Mouse (Mus musculus): ENCODE measurements around the gene Icam4.
A peak's percentile ranks its signal among the peaks of the same experiment; 100 is the strongest.
"Not testable (repeated sequence)": the region's sequence is repeated elsewhere in the genome, so short reads cannot be mapped to it uniquely, and the experiment has no call there.

Gene Icam4

GRCm38 (mm10) chr9:21034481-21035085, 5.4 kb downstream of the Icam4 start:
- peak in 1 of 2 experiments; percentile 55 for DNase-seq (ENCODE audit: low spot score in 2 of 2)

GRCm38 (mm10) chr9:21035586-21035985, 6.4 kb downstream of the Icam4 start:
- DNase-seq (ENCODE audit: low spot score in 2 of 2): no peak

GRCm38 (mm10) chr9:21036161-21036560, 7.0 kb downstream of the Icam4 start:
- no peak for DNase-seq (ENCODE audit: low spot score in 2 of 2)

DNA sequence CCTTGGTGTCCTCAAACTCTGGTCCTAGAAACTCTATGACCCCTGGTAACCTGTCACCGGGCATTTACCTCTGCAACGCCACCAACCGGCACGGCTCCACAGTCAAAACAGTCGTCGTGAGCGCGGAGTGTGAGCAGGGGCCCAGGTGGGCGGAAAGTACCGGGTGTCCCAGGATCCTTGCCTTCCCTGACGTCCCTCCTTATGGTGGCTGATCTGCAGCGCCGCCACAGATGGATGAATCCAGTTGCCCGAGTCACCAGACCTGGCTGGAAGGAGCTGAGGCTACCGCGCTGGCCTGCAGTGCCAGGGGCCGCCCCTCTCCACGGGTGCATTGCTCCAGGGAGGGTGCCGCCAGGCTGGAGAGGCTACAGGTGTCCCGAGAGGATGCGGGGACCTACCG, 7.5 kb downstream of the Icam4 start:
- no peak for DNase-seq (ENCODE audit: low spot score in 2 of 2)

GRCm38 (mm10) chr9:21037481-21037891, 8.3 kb downstream of the Icam4 start:
- DNase-seq (ENCODE audit: low spot score in 2 of 2): peak in 1 of 2 experiments; percentile 27

- DNase-seq (ENCODE audit: low spot score in 2 of 2): peak in 1 of 2 experiments; percentile 41
These were observed 10.6 kb downstream of the Icam4 start for GRCm38 (mm10) chr9:21039779-21040178.

GRCm38 (mm10) chr9:21041308-21041707, 12.1 kb downstream of the Icam4 start:
- DNase-seq (ENCODE audit: low spot score in 2 of 2): no peak

DNA sequence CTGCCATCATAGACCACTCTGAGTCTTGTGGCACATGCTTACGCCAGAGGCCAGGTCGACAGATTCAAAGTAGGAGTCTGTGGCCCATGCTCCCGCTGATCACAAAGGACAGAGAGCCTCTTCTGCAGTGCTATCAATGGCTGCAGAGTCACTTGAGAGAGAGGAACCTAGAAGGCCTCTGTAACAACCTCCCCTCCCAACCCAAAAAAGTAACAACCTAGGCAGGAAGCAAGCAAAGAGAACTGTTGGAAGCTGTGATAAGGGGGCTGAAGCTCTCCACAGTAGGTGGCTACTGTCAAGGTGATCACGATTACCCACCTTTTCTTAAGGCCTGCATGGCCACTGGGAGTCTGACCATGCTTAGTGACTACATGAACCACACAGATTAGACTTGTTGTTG, 14.4 kb downstream of the Icam4 start:
- no peak for DNase-seq (ENCODE audit: low spot score in 2 of 2)

DNA sequence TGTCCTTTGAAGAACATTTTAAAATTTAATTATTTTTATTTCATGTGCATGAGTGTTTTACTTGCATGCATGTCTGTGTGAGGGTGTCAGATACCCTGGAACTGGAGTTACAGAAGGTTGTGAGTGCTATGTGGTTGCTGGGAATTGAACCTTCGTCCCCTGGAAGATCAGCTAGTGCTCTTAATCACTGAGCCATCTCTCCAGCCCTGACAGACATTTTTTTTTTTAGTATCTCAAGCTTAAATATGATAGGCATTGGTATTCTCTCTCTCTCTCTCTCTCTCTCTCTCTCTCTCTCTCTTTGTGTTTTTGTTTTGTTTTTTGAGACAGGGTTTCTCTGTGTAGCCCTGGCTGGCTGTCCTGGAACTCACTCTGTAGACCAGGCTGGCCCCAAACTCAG, 15.6 kb downstream of the Icam4 start:
- DNase-seq (ENCODE audit: low spot score in 2 of 2): not testable (repeated sequence)

DNA sequence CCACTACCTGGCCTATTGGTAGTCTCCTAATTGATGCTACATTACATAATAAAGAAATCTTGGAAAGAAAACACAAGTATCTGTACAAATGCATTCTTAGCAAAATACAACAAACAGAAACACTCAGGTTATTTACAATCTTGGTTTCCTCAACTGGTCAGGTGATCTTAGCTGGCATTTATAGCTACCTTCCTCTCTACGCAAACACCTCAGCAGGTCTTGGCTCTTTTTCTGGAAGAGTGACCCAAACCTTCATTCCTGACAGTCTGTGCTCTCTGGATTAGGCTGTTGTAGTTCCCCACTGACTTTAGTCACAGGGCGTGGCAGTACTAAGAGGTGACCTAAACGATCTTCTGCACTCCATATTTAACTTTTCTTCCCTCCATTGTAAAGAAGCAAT, 16.1 kb downstream of the Icam4 start:
- DNase-seq (ENCODE audit: low spot score in 2 of 2): no peak

DNA sequence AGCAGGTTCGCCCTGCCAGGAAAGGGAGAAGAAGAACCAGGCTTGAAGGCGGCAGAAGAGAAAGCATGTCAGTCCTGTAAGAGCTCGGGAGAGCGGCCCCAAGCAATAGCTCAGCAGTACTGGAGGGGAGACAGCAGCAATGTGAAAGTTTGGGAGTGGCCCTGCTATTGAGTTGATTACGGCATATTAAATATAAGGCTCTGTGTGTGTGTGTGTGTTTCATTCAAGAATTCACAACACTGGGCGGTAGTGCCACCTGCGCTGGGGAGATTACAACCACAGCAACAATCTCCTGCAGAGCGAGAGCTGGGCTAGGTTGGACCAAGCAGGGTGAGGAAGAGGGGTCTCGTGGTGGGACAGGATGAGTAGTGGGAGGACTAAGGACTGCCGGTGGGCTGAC, 22.4 kb downstream of the Icam4 start:
- peak in 1 of 2 experiments; percentile 31 for DNase-seq (ENCODE audit: low spot score in 2 of 2)

GRCm38 (mm10) chr9:21062928-21063327, 33.8 kb downstream of the Icam4 start:
- no peak for DNase-seq (ENCODE audit: low spot score in 2 of 2)

DNA sequence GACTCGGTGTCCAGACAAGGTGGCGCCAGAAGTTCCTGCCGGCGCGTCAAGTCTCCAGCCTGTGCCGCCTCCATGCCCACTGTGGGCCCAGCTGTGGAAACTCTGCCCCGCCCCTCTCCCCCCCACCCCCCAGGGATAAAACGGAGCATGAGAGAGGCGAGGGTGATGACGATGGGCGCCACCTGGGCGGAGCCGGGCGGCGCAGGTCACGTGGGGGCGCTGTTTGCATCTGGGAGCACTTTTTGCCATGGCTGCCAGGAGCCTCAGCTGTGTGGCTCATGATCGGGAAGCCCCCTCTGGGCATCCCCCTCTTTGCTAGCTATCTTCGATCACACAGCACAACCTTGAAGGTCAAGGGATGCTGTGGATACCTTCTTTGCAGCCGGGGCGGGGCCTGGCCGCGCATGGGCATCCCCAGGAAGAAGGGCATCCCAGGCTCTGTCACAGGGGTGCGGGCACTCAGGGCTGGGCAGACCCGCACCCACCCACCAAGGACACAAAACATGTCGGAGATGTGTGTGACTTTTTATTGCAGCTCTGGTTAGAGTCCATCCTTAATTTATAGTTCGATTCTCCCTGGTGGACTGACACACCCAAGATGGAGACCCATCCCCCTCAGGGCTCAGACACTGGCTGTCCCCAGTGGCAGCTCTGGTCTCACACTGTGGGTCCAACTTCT, 38.0 kb downstream of the Icam4 start, which contains the start of gene Zglp1:
Gene Zglp1 (minus strand): TSS at position 88 of the 679 bp plus-strand sequence.
- DNase-seq (ENCODE audit: low spot score in 2 of 2): peak in 1 of 2 experiments; percentile 16

DNA sequence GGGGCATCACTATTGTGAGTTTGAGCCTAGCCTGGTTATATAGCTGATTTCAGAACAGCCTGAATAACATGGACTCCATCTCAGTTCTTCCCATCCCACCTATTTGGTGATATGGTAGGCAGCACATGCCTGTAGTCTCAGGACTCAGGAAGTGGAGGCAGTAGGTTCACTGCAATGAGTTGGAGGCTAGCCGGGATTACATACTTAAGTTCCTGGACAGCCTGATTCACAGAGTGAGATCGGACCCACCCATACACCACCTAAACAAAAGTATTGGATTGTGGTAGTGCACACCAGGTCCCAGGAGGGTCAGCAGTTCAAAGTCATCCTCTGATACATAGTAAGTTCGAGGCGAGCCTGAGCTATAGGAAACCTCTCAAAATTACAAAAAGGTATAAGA, 43.5 kb downstream of the Icam4 start:
- DNase-seq (ENCODE audit: low spot score in 2 of 2): no peak

DNA sequence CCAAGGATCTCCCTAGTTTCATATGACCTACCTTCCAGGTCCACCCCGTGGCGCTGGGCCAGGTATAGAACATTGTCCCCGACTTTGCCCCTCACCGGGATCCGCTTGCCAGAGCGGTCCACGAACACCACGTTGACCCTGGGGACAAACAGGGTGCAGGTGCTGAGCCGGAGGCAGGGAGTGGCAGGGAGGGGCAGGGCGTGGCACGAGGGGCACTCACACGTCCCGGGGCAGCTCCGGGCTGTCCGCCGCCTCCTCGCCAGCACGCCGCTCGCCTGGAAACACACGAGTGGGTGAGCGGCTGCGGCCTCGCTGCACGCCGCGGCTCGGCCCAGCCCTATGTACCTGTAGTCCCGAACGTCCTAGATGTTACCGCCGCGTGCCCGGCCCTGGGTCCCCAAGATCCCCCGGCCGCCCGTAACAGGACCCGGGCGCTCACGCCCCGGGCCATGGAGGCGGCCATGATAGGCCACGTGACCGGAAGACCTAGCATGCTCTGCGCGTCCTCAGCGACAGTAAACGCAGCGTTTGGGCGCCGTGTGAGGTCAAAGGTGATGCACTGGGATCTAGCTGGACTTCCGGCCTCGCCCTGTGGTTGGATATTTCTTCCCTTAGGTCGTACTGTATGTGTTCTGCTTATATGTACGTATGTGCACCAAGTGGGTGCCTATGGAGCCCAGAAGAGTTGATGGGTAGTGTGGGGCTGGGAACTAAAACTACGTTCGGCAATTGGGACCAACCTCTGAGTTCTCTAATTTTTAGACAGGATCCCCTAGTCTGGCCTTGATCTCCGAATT, 44.1 kb downstream of the Icam4 start, which contains the start of the genes Gm49373 and Fdx1l:
Gene Gm49373 (minus strand): TSS at position 53 of the 797 bp plus-strand sequence.
Gene Fdx1l (minus strand): TSS at position 571 of the 797 bp plus-strand sequence.
- DNase-seq (ENCODE audit: low spot score in 2 of 2): peak; percentile 77 to 89

- no peak for DNase-seq (ENCODE audit: low spot score in 2 of 2)
These were observed 45.0 kb downstream of the Icam4 start for GRCm38 (mm10) chr9:21074173-21074572.

GRCm38 (mm10) chr9:21075625-21076024, 46.5 kb downstream of the Icam4 start:
- DNase-seq (ENCODE audit: low spot score in 2 of 2): no peak

Data from spleen, postnatal 10 days (tissue).